Mouse (Mus musculus) heart, postnatal 0 days (tissue): ENCODE data around the gene Lrpprc.

Source experiments
- CTCF ChIP-seq: IDR thresholded peaks from 2 replicates; pipeline ENCODE4 v1.5.1; 2016; ENCODE audit warnings: antibody characterized with exemption, control low read depth, low read depth
- EP300 ChIP-seq: IDR thresholded peaks from 2 replicates; pipeline ENCODE4 v1.6.1; 2016; ENCODE audit warnings: antibody characterized with exemption, low read depth

- TF ChIP-seq CTCF (no peak), EP300 (no peak)
These were observed 40.5 kb downstream of the Lrpprc start for GRCm38 (mm10) chr17:84750130-84750529.
